Mouse (Mus musculus) cerebellum, postnatal 36 days (tissue): Measurements from ENCODE around the gene Dppa2.
A peak's percentile ranks its signal among the peaks of the same experiment; 100 is the strongest.
"Not testable (repeated sequence)": the region's sequence is repeated elsewhere in the genome, so short reads cannot be mapped to it uniquely, and the experiment has no call there.

Source experiments
- DNase-seq, 2 experiments: peaks; one replicate each; pipeline ENCODE4 v3.0.0; 2021 to 2022; ENCODE audit warnings: mixed read lengths in 2 of 2

The Dppa2 gene

GRCm38 (mm10) chr16:48303509-48303908 is at the start of gene Dppa2:
Dppa2 (plus strand) TSS chr16:48303908.
- DNase-seq: no peak

GRCm38 (mm10) chr16:48254584-48254983 is 49.1 kb upstream of the Dppa2 start:
- no peak for DNase-seq

- DNase-seq: no peak
Observed at GRCm38 (mm10) chr16:48259519-48259918, 44.2 kb upstream of the Dppa2 start.

- no peak for DNase-seq
Observed at GRCm38 (mm10) chr16:48262901-48263300, 40.8 kb upstream of the Dppa2 start.

- no peak for DNase-seq
Observed at GRCm38 (mm10) chr16:48265856-48266255, 37.9 kb upstream of the Dppa2 start.

GRCm38 (mm10) chr16:48276940-48277339 is 26.8 kb upstream of the Dppa2 start:
- no peak for DNase-seq

- no peak for DNase-seq
Observed at GRCm38 (mm10) chr16:48280883-48281282, 22.8 kb upstream of the Dppa2 start.

- DNase-seq: no peak
Observed at GRCm38 (mm10) chr16:48282801-48283200, 20.9 kb upstream of the Dppa2 start.

GRCm38 (mm10) chr16:48283517-48283916 is 20.2 kb upstream of the Dppa2 start, which contains the start of gene Dppa4:
Dppa4 (plus strand) TSS chr16:48283733.
- no peak for DNase-seq

- no peak for DNase-seq
Observed at GRCm38 (mm10) chr16:48285517-48285916, 18.2 kb upstream of the Dppa2 start.

- DNase-seq: no peak
Observed at GRCm38 (mm10) chr16:48297384-48298136, 6.1 kb upstream of the Dppa2 start.

- DNase-seq: no peak
Observed at GRCm38 (mm10) chr16:48299884-48300283, 3.8 kb upstream of the Dppa2 start.

GRCm38 (mm10) chr16:48303983-48304382 is 275 bp downstream of the Dppa2 start:
- DNase-seq: no peak

- DNase-seq: not testable (repeated sequence)
Observed at GRCm38 (mm10) chr16:48308916-48309315, 5.2 kb downstream of the Dppa2 start.

- DNase-seq: no peak
Observed at GRCm38 (mm10) chr16:48309912-48310630, 6.4 kb downstream of the Dppa2 start.

GRCm38 (mm10) chr16:48315294-48315693 is 11.6 kb downstream of the Dppa2 start:
- peak; percentile 13 to 37 for DNase-seq

GRCm38 (mm10) chr16:48320781-48321180 is 17.1 kb downstream of the Dppa2 start:
- DNase-seq: no peak

GRCm38 (mm10) chr16:48323133-48323532 is 19.4 kb downstream of the Dppa2 start:
- DNase-seq: peak in 1 of 2 experiments; percentile 15

GRCm38 (mm10) chr16:48323602-48324345 is 20.1 kb downstream of the Dppa2 start:
- DNase-seq: no peak

GRCm38 (mm10) chr16:48326903-48327302 is 23.2 kb downstream of the Dppa2 start:
- DNase-seq: peak; percentile 18 to 44

GRCm38 (mm10) chr16:48328420-48328819 is 24.7 kb downstream of the Dppa2 start:
- no peak for DNase-seq

GRCm38 (mm10) chr16:48331822-48332221 is 28.1 kb downstream of the Dppa2 start:
- peak; percentile 90 to 91 for DNase-seq

- DNase-seq: no peak
Observed at GRCm38 (mm10) chr16:48335326-48335725, 31.6 kb downstream of the Dppa2 start.
